Mouse (Mus musculus) layer of hippocampus, adult 9-10 months (tissue): ENCODE results near the gene Lrrc27.

Experiments used
- DNase-seq: peaks from one replicate; pipeline ENCODE4 v3.0.0; 2022; ENCODE audit warnings: low spot score

Gene Lrrc27

GRCm38 (mm10) chr7:139246931-139247880 is 34.4 kb downstream of the Lrrc27 start:
- DNase-seq = no peak

- no peak for DNase-seq
Measured at GRCm38 (mm10) chr7:139247881-139248614, 35.3 kb downstream of the Lrrc27 start, which contains the start of gene Pwwp2b. TSS of gene Pwwp2b (plus strand) at chr7:139248482.

DNA sequence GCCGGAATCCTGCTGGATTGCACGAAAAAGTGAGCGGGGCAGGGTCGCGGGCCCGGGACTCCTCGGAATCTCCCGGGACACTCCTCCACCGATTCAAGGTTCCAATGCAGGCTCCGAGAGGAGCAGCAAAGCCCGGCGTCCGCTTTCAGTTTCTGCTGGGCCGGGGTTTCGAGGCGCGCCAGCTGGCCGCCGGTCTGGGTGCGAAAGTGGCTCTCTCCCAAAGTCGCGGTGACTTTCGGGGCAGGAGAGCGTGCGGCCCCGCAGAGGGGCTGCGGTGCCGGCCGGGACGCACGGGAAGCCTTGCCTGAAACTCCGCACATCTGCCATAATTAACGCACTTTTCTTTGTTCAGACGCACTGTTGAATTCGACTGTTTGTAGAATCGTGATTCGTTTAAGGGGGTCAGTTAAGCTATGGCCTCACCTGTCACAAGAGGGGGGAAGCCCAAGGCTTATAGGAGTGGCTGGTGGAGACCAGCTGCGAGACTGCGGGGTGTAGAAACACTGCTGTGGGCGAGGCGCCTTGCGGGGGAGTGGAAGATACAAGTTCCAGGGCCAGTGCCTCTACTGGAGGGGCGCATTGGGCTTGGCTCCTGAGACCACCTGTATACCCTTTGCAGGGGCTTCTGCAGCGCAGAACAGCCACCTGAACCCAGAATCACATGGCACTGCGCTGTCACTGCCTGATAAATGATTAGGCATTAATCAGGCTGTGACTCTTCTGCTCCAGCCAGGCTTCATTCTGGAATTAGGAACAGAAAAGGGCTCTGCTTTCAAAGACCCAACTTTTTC is 36.0 kb downstream of the Lrrc27 start:
- no peak for DNase-seq

- no peak for DNase-seq
Measured at GRCm38 (mm10) chr7:139249406-139250210, 36.8 kb downstream of the Lrrc27 start.

DNA sequence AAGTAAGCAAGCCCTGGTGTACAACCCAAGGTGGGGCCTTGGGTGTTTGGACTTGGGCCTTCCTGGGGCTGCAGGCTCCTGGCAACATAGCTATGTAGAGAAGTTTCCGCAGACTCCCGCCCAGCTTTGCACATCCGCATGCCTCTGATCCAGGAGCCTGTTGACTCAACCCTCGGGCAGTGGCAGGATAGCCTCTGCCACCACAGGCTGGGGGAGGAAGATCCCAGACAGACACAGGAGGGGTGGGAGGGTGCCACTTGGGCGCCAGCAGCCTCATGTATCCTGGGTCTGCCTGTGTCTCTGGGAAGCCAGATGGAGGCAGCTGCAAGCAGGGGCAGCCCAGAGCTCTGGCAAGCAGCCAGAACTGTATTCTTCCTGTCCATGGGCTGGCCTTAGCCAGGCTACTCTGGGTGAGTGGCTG is 39.1 kb downstream of the Lrrc27 start:
- DNase-seq = no peak

GRCm38 (mm10) chr7:139252566-139252965 is 39.8 kb downstream of the Lrrc27 start:
- DNase-seq = no peak

DNA sequence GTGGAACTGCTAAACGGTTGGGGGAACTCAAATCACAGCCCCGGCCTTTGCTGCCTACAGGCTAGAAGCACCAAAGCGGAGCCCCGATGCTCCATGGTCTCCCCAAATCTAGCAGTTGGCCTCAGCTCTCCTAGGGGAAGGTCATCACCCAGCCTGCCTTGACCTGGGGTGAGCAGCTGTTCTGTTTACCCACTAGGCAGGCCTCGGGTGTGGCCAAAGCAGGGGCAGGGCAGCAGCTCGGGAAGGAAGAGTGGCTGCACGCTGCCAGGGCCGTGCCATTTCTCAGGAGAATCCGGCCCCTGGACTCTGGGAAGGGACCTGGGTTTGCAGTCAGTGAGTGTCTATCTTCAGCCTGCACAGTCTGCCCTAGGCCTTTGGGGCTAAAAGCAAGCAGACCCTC is 40.2 kb downstream of the Lrrc27 start:
- DNase-seq = no peak

DNA sequence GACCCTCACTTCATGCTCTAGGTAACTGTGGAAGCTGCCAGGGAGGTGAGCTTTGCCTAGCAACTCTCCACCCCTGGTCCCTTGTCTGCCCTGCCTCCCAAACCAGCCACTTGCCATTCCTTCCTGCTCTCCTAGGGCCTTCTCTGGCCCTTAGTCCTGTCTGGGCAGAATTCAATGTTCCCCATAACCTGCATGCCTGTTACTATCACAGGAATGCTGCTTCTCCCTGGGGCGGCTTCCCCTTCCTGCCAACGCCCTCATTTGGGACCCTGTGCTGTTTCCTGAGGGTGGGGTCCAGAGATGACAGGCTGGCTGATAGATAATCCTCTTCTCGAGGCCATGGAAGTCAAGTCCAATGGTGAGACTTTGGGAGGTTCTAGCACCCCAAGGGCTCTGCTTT is 40.7 kb downstream of the Lrrc27 start:
- no peak for DNase-seq

DNA sequence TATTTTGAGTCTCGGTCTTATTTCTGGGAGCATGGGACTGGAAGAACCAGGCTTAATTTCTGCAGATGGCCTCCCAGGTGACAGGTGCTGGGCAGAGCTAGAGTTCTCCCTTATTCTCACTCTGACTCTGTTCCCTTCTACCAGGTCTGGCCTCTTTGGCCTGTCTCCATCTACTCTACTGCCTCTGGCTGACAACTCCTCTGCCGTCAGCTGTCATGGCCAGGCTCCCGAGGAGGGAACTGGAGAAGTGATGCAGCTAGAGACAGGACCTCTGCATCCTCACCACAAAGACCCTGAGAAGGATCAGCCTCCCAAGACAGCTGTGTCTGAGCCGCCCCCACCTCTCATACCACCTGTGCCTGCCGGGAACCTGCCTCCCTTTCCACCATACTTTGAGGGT is 41.8 kb downstream of the Lrrc27 start:
- DNase-seq = no peak

DNA sequence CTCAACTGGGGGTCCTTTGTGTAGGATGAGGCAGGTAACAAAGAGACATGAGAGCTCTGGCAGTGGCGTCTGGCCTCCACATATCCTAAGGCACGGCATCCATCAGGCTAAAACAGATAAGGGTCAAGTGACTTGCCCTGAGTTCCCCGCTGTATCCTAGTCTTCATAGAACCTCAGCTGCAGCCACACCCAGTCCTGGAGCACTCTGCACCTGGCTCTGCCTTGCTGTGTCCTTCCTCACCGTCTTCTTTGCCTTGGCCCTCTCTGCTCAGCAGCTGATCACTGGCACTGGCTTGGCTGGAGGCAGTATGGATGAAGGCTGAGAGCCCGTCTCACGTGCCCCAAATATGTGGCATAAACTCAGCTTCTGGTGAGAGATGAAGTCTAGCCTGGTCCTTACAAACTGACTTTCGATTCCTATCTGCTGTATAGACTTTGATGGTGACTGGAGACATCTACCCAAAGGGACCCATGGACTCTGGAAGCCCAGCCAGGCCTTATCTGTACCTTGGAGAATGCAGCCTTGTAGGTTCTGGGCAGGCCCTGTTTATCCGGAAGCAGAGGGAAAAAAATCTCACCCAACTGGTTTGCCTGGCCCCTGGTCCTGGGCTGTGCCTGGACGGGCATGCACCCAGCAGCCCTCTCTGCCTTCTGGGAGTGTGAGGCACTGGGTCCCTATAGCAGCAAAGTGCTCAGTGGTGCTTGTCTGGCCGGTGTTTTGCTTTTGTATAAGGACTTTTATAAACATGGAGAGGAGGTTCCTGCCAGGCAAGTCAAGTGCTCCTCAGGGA is 45.2 kb downstream of the Lrrc27 start:
- no peak for DNase-seq

DNA sequence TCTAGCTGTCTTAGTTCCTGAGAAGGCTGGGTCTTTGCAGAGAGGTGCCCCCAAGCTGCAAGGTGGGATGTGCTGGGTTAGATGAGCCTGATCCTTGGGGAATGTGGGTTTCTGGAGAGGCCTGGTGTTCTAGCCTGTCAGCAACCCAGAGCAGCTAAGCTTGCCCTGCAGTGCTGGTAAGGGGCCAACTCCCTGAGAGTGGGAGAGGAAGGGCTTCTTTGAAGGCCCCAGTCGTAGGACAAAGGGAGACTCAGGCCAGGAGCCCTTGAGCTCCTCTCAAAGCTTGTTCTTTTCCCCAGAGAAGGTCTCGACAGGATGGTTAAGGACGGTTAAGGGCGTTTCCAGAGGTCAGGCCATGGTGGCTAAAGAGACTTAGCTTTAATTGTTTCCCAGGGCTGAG is 51.5 kb downstream of the Lrrc27 start:
- DNase-seq = no peak

- no peak for DNase-seq
Measured at GRCm38 (mm10) chr7:139265634-139266033, 52.8 kb downstream of the Lrrc27 start.

- no peak for DNase-seq
Measured at GRCm38 (mm10) chr7:139266431-139266830, 53.6 kb downstream of the Lrrc27 start.

- DNase-seq = no peak
Measured at GRCm38 (mm10) chr7:139266886-139267870, 54.4 kb downstream of the Lrrc27 start.

DNA sequence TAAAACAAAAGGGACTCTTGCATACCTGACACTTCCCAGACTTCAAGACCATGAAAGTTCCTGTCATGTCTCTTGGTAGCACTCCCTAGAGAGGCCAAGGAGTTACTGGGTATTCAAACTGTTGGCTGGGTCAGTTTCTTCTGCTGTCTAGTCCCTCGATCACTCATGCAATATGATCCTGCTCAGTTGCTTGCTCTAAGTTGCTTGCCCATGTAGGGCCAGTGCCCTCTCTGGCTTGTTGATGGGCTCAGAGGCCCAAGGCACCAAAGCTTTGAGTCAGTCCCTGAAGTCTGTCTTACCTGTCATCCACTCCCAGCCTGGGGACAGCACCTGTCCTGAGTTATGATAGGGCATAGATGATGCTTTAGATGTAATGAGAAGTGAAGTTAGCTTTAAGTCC is 58.0 kb downstream of the Lrrc27 start:
- DNase-seq = no peak

- DNase-seq = no peak
Measured at GRCm38 (mm10) chr7:139271871-139272270, 59.1 kb downstream of the Lrrc27 start.

- DNase-seq = no peak
Measured at GRCm38 (mm10) chr7:139272639-139273396, 60.0 kb downstream of the Lrrc27 start.

- DNase-seq = no peak
Measured at GRCm38 (mm10) chr7:139273397-139273719, 60.6 kb downstream of the Lrrc27 start.

- DNase-seq = no peak
Measured at GRCm38 (mm10) chr7:139275586-139275985, 62.8 kb downstream of the Lrrc27 start.
